Mouse (Mus musculus): Measurements from ENCODE around the gene Hpn.

DNA sequence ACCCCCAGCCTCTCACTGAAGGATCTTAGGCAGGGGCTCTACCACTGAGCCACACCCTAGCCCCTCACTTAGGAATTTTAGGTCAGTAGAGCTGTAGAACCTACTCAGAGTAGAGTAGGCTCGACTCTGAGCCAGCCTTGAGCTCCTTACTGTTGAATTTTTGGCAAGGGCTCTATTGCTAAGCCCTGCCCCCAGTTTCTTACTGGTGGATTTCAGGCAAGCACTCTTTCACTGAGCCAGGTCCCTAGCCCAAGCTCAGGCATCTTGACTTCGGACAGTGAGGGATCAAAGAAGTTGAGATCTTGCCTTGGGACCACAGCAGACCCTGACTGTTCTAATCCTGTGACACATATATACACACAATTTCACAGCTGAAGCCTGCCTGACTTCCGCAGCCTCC, 8.6 kb upstream of the Hpn start:
- TF ChIP-seq CTCF (IDR thresholded peaks at IDR 0.05; ENCODE audit: low read depth, low read length): no peak
- TF ChIP-seq GATA1 (IDR thresholded peaks at IDR 0.05; ENCODE audit: borderline replicate concordance, low read length): no peak
- no peak for TF ChIP-seq TAL1 (conservative IDR thresholded peaks at IDR 0.05; ENCODE audit: low read depth, low read length)
- TF ChIP-seq POLR2AphosphoS5 (IDR thresholded peaks at IDR 0.05; ENCODE audit: insufficient replicate concordance, low read depth, low read length): no peak
- no peak for TF ChIP-seq GATA2 (IDR thresholded peaks at IDR 0.05; ENCODE audit: borderline replicate concordance, low read depth, low read length)

Data from G1E (cell line).